ENCODE assay signal across 9 mouse cellular contexts in genomic region chr9:23221976-23222375, GRCm38 (mm10). TPM values are rescaled to one million over a fixed set of nuclear protein-coding genes. Genes with fewer than 3 reads are reported as not detected.
DNase-seq lines count a peak whose midpoint lies in the region; ATAC-seq and TF ChIP-seq lines count a peak whose summit lies in the region.
"Had no signal": no experiment of that assay in that cellular context is flagged by ENCODE, and none has a peak within 500 bp of the region (broad histone marks: within the 10 kb centered on the region; RNA-seq: fewer than 3 reads in every experiment).

No protein-coding gene starts in this region.

- H3K79me2 ChIP-seq in C2C12 (ENCODE audit: control insufficient read depth, insufficient read depth): no peaks in the 10 kb centered on the region

- H3K27me3 ChIP-seq in heart, embryonic 10.5 days (ENCODE audit: insufficient read depth, poor library complexity, severe bottlenecking): peaks cover 41% of the 10 kb centered on the region
- no peaks in the 10 kb centered on the region for H3K27me3 ChIP-seq in C2C12 (ENCODE audit: control insufficient read depth, insufficient read depth, insufficient read length)
- peaks cover 15% of the 10 kb centered on the region; the same call in 1 of the 2 replicates for H3K27me3 ChIP-seq in forebrain, embryonic 14.5 days (replicated peaks; ENCODE audit: control insufficient read depth, insufficient read depth, low read length)
- peaks cover 40% of the 10 kb centered on the region for H3K27me3 ChIP-seq in liver, postnatal 0 days (ENCODE audit: insufficient read depth, low read length)

- peak overlapping the region; percentile 92 for H3K27ac ChIP-seq in heart, embryonic 10.5 days
- peak overlapping the region; percentile 87; the same call in 1 of the 2 replicates for H3K27ac ChIP-seq in forebrain, embryonic 14.5 days (ENCODE audit: low read depth, low read length)
- H3K27ac ChIP-seq in liver, postnatal 0 days (ENCODE audit: low read depth): no peak overlapping the region

- H3K4me3 ChIP-seq in heart, embryonic 10.5 days: peak overlapping the region; percentile 79
- peak overlapping the region; percentile 48 for H3K4me3 ChIP-seq in C2C12 (ENCODE audit: insufficient read depth, poor library complexity, severe bottlenecking)
- H3K4me3 ChIP-seq in forebrain, embryonic 14.5 days (ENCODE audit: low read depth, low read length): peak overlapping the region; percentile 71
- H3K4me3 ChIP-seq in liver, postnatal 0 days (ENCODE audit: low read depth, low read length): peak overlapping the region; percentile 56; the same call in 1 of the 2 replicates

- no peaks in the 10 kb centered on the region for H3K9me3 ChIP-seq in heart, embryonic 10.5 days
- no peaks in the 10 kb centered on the region for H3K9me3 ChIP-seq in forebrain, embryonic 14.5 days (replicated peaks; ENCODE audit: control insufficient read depth, low read length)
- H3K9me3 ChIP-seq in liver, postnatal 0 days (ENCODE audit: low read length): no peaks in the 10 kb centered on the region

- TF ChIP-seq EP300 in liver, postnatal 0 days (IDR thresholded peaks at IDR 0.05; ENCODE audit: low read depth): no peak

- no peak for DNase-seq in heart, embryonic 10.5 days (ENCODE audit: low spot score)
- DNase-seq in heart, adult 18-20 months: no peak
- DNase-seq in forebrain, embryonic 14.5 days (ENCODE audit: low spot score): peak; percentile 38
- no peak for DNase-seq in liver, postnatal 0 days
- DNase-seq in adrenal gland, postnatal 10 days: no peak
- DNase-seq in ovary, postnatal 36 days (ENCODE audit: low spot score): no peak
- no peak for DNase-seq in gastrocnemius, postnatal 14 days

- 12% methylated on average over 5 of the region's 5 CpGs for WGBS in heart, embryonic 10.5 days
- WGBS in forebrain, embryonic 14.5 days: 14% methylated on average over 5 of the region's 5 CpGs
- WGBS in liver, postnatal 0 days (ENCODE audit: insufficient replicate concordance): 25% methylated on average over 5 of the region's 5 CpGs

- H3K4me2 ChIP-seq in forebrain, embryonic 14.5 days (ENCODE audit: low read length): peak overlapping the region; percentile 79
- peak overlapping the region; percentile 79 for H3K4me2 ChIP-seq in liver, postnatal 0 days (ENCODE audit: low read depth, low read length)

- H3K4me1 ChIP-seq in heart, embryonic 10.5 days: peaks cover 25% of the 10 kb centered on the region
- peaks cover 6% of the 10 kb centered on the region for H3K4me1 ChIP-seq in forebrain, embryonic 14.5 days (ENCODE audit: control insufficient read depth, insufficient read depth, low read length)
- H3K4me1 ChIP-seq in liver, postnatal 0 days (ENCODE audit: insufficient read depth): no peaks in the 10 kb centered on the region; the same call in 1 of the 2 replicates

- no peaks in the 10 kb centered on the region for H3K79me3 ChIP-seq in C2C12 (ENCODE audit: low read depth)

- H3K9ac ChIP-seq in forebrain, embryonic 14.5 days (ENCODE audit: low read length): peak overlapping the region; percentile 84
- no peak overlapping the region for H3K9ac ChIP-seq in liver, postnatal 0 days (replicated peaks)

- ATAC-seq in forebrain, embryonic 14.5 days: peak; percentile 2; the same call in 1 of the 2 replicates
- ATAC-seq in liver, postnatal 0 days: no peak

- TF ChIP-seq CTCF in C2C12 (IDR thresholded peaks at IDR 0.05; ENCODE audit: control insufficient read depth, insufficient read depth, insufficient read length): no peak
- TF ChIP-seq CTCF in liver, postnatal 0 days (IDR thresholded peaks at IDR 0.05; ENCODE audit: low read depth): no peak

- intact Hi-C loops in gastrocnemius, postnatal 14 days (cut with DNase I; ENCODE audit: low total_unique reads): no loop called here

- peak overlapping the region; percentile 94 for H3ac ChIP-seq in C2C12 (ENCODE audit: control insufficient read depth, insufficient read length, low read depth)

- H3K36me3 ChIP-seq in heart, embryonic 10.5 days: no peaks in the 10 kb centered on the region
- H3K36me3 ChIP-seq in C2C12 (ENCODE audit: control insufficient read depth, insufficient read depth): no peaks in the 10 kb centered on the region
- H3K36me3 ChIP-seq in forebrain, embryonic 14.5 days (ENCODE audit: control insufficient read depth, insufficient read depth, low read length): no peaks in the 10 kb centered on the region
- no peaks in the 10 kb centered on the region for H3K36me3 ChIP-seq in liver, postnatal 0 days (replicated peaks; ENCODE audit: insufficient read depth, low read length)

TF ChIP-seq in C2C12, 6 proteins besides CTCF, POLR2A, EP300 and RAD21:
- TF ChIP-seq USF1 (IDR thresholded peaks at IDR 0.05; ENCODE audit: low read depth) (no peak), MAX (IDR thresholded peaks at IDR 0.05) (no peak), MYOD1 (IDR thresholded peaks at IDR 0.05; ENCODE audit: control insufficient read depth, insufficient read length, low read depth) (no peak), CEBPB (IDR thresholded peaks at IDR 0.05; ENCODE audit: low read depth) (no peak), FOSL1 (IDR thresholded peaks at IDR 0.05; ENCODE audit: insufficient read depth, low read length, poor library complexity, severe bottlenecking) (no peak), MYOG (IDR thresholded peaks at IDR 0.05; ENCODE audit: control insufficient read depth, extremely low read depth, insufficient read length) (no peak)

RNA-seq across cellular contexts. Expression of gene Bmper, which starts 0.9 kb away (rescaled TPM):
- 11.4 and 14.9 TPM in 2 replicates for polyA plus RNA-seq in heart, embryonic 10.5 days (2016; fragmentation: Nextera tagmentation; extraction: Ambion mirVana)
- 1 to 10 TPM; 2.1 to 2.4 TPM for total RNA-seq in heart, adult 18-20 months (2021)
- polyA plus RNA-seq in C2C12 (2012; fragmentation: generic; extraction: Trizol): 1.2 TPM
- 13.3 and 13.9 TPM in 2 replicates for polyA plus RNA-seq in forebrain, embryonic 14.5 days (2014; fragmentation: Nextera tagmentation; extraction: Ambion mirVana)
- polyA plus RNA-seq in liver, postnatal 0 days (2015; fragmentation: Nextera tagmentation; extraction: Ambion mirVana): 0.60 and 0.72 TPM in 2 replicates
- 1 to 10 TPM; 6.7 to 7.3 TPM for total RNA-seq in adrenal gland, postnatal 10 days (2021)
- 1 to 10 TPM; 5.7 to 7.6 TPM for total RNA-seq in gastrocnemius, postnatal 14 days (2021)
- polyA plus RNA-seq: erythroblast, embryonic 14.5 days had no signal
